Mouse (Mus musculus): Measurements from ENCODE around the gene Hsh2d. TPM values are rescaled to one million over a fixed set of nuclear protein-coding genes. Genes with fewer than 3 reads are reported as not detected.

The Hsh2d gene
- total RNA-seq, 2 experiments from 2014 or later = not detected

- no peak for DNase-seq
Measured at GRCm38 (mm10) chr8:72187793-72188331, 1.6 kb upstream of the Hsh2d start.

- no peak for DNase-seq
Measured at GRCm38 (mm10) chr8:72190215-72190539, 739 bp downstream of the Hsh2d start.

GRCm38 (mm10) chr8:72192065-72192464 is 2.6 kb downstream of the Hsh2d start:
- no peak for DNase-seq

GRCm38 (mm10) chr8:72197997-72198396 is 8.6 kb downstream of the Hsh2d start:
- DNase-seq = no peak

- no peak for DNase-seq
Measured at GRCm38 (mm10) chr8:72208582-72208981, 19.1 kb downstream of the Hsh2d start.

GRCm38 (mm10) chr8:72210222-72210621 is 20.8 kb downstream of the Hsh2d start:
- no peak for DNase-seq

GRCm38 (mm10) chr8:72210710-72211109 is 21.3 kb downstream of the Hsh2d start:
- no peak for DNase-seq

- DNase-seq = no peak
Measured at GRCm38 (mm10) chr8:72211846-72212245, 22.4 kb downstream of the Hsh2d start.

- no peak for DNase-seq
Measured at GRCm38 (mm10) chr8:72212751-72213150, 23.3 kb downstream of the Hsh2d start, which contains the start of gene Cib3. Gene Cib3, minus strand, starts transcription at chr8:72212837.

GRCm38 (mm10) chr8:72213536-72213935 is 24.1 kb downstream of the Hsh2d start, which contains the start of gene Gm11034:
Gene Gm11034, minus strand, starts transcription at chr8:72213636.
- DNase-seq = no peak

GRCm38 (mm10) chr8:72215060-72215459 is 25.6 kb downstream of the Hsh2d start:
- DNase-seq = no peak

- no peak for DNase-seq
Measured at GRCm38 (mm10) chr8:72215871-72216270, 26.4 kb downstream of the Hsh2d start.

GRCm38 (mm10) chr8:72218781-72219540 is 29.5 kb downstream of the Hsh2d start:
- no peak for DNase-seq

- DNase-seq = peak; percentile 81
Measured at GRCm38 (mm10) chr8:72219541-72220363, 30.3 kb downstream of the Hsh2d start, which contains the start of gene Fam32a. Gene Fam32a, plus strand, starts transcription at chr8:72219730.

- DNase-seq = no peak
Measured at GRCm38 (mm10) chr8:72220758-72221157, 31.3 kb downstream of the Hsh2d start.

- DNase-seq = no peak
Measured at GRCm38 (mm10) chr8:72222656-72223055, 33.2 kb downstream of the Hsh2d start.

GRCm38 (mm10) chr8:72239499-72240402 is 50.3 kb downstream of the Hsh2d start, which contains the start of gene Ap1m1:
Gene Ap1m1, plus strand, starts transcription at chr8:72240018.
- peak; percentile 97 for DNase-seq

- DNase-seq = no peak
Measured at GRCm38 (mm10) chr8:72240403-72240763, 50.9 kb downstream of the Hsh2d start.

GRCm38 (mm10) chr8:72240951-72241350 is 51.5 kb downstream of the Hsh2d start:
- DNase-seq = no peak

GRCm38 (mm10) chr8:72242226-72242625 is 52.8 kb downstream of the Hsh2d start:
- no peak for DNase-seq

GRCm38 (mm10) chr8:72244610-72245009 is 55.2 kb downstream of the Hsh2d start:
- no peak for DNase-seq
